Mouse (Mus musculus) forebrain, embryonic 11.5 days (tissue): ENCODE results near the gene Gm8094. TPM values are rescaled to one million over a fixed set of nuclear protein-coding genes. Genes with fewer than 3 reads are reported as not detected.
"Not testable (repeated sequence)": the region's sequence is repeated elsewhere in the genome, so short reads cannot be mapped to it uniquely, and the experiment has no call there.

ENCODE experiments used
- ATAC-seq: fragments of 200-750 bp; cut with Nextera tagmentation; replicated peaks from 2 replicates; pipeline ENCODE4 v1.8.0; 2017; ENCODE audit warnings: moderate TSS enrichment; ENCODE audit not compliant: low FRiP score
- DNase-seq: peaks from one replicate; pipeline ENCODE4 v3.0.0-alpha.2; 2017; ENCODE audit warnings: low spot score
- H3K27ac ChIP-seq: fragments of 300-500 bp; sonication (generic); 2 replicates; pipeline ENCODE4 v1.5.1; 2014; ENCODE audit warnings: low read depth, low read length
- H3K27me3 ChIP-seq: fragments of 300-500 bp; sonication (generic); 2 replicates; pipeline ENCODE4 v1.6.1; 2014; ENCODE audit warnings: mild to moderate bottlenecking, low read length, mixed read lengths; ENCODE audit not compliant: control insufficient read depth, insufficient read depth
- H3K36me3 ChIP-seq: fragments of 300-500 bp; sonication (generic); 2 replicates; pipeline ENCODE4 v1.6.1; 2014; ENCODE audit warnings: mild to moderate bottlenecking, low read length, moderate library complexity, mixed read lengths; ENCODE audit not compliant: control insufficient read depth, insufficient read depth
- H3K4me1 ChIP-seq: fragments of 300-500 bp; sonication (generic); replicated peaks from 2 replicates; pipeline ENCODE4 v1.6.1; 2014; ENCODE audit warnings: low read length, mixed read lengths; ENCODE audit not compliant: control insufficient read depth, insufficient read depth
- H3K4me2 ChIP-seq: fragments of 300-500 bp; sonication (generic); 2 replicates; pipeline ENCODE4 v1.6.1; 2014; ENCODE audit warnings: low read depth, mild to moderate bottlenecking, low read length, moderate library complexity, mixed read lengths; ENCODE audit not compliant: severe bottlenecking
- H3K4me3 ChIP-seq: fragments of 300-500 bp; sonication (generic); 2 replicates; pipeline ENCODE4 v1.5.1; 2014; ENCODE audit warnings: low read depth, low read length
- H3K9ac ChIP-seq: fragments of 300-500 bp; sonication (generic); 2 replicates; pipeline ENCODE4 v1.6.1; 2014; ENCODE audit warnings: low read length
- H3K9me3 ChIP-seq: fragments of 300-500 bp; sonication (generic); 2 replicates; pipeline ENCODE4 v1.6.1; 2016; ENCODE audit warnings: low read length, mixed read lengths; ENCODE audit not compliant: control insufficient read depth
- WGBS: fragments of 180-500 bp; shearing (Covaris S2); extraction: QIAGEN DNeasy Blood & Tissue Kit; methylation state at CpG from one replicate; pipeline ENCODE4 v1.1.7; 2014; 5-methylcytosine and 5-hydroxymethylcytosine counted together
- polyA plus RNA-seq: library from polyadenylated mRNA; unstranded; fragments of >200 nt; fragmentation: Nextera tagmentation; extraction: Ambion mirVana; gene quantifications from 2 replicates; pipeline ENCODE4 v1.2.1, GENCODE M21; 2014

The Gm8094 gene
- not detected in 2 replicates for polyA plus RNA-seq

GRCm38 (mm10) chr14:43076543-43076942, at the start of gene Gm8094:
Gene Gm8094, minus strand, starts transcription at chr14:43076643.
- H3K9me3 ChIP-seq, H3K4me3 ChIP-seq, H3K9ac ChIP-seq, H3K4me2 ChIP-seq, H3K27ac ChIP-seq, ATAC-seq, H3K36me3 ChIP-seq, DNase-seq, H3K4me1 ChIP-seq, H3K27me3 ChIP-seq: not testable (repeated sequence)
- WGBS, result 93% methylated on average over 2 of the region's 2 CpGs

GRCm38 (mm10) chr14:43119673-43120072, 43.2 kb upstream of the Gm8094 start:
- not testable (repeated sequence) for ATAC-seq, DNase-seq, H3K27me3 ChIP-seq

GRCm38 (mm10) chr14:43100301-43100700, 23.9 kb upstream of the Gm8094 start, which contains the start of gene Gm8104:
Gene Gm8104, plus strand, starts transcription at chr14:43100601.
- not testable (repeated sequence) for H3K27ac ChIP-seq, H3K4me3 ChIP-seq, ATAC-seq, H3K4me2 ChIP-seq, DNase-seq, H3K9ac ChIP-seq, H3K9me3 ChIP-seq, H3K27me3 ChIP-seq, H3K4me1 ChIP-seq, H3K36me3 ChIP-seq
- 84% methylated on average over 3 of the region's 3 CpGs for WGBS

More at GRCm38 (mm10) chr14:43119673-43120072, 43.2 kb upstream of the Gm8094 start:
- not testable (repeated sequence) for H3K4me2 ChIP-seq, H3K9me3 ChIP-seq, H3K27ac ChIP-seq, H3K4me1 ChIP-seq, H3K4me3 ChIP-seq, H3K36me3 ChIP-seq, H3K9ac ChIP-seq
- WGBS, result 87% methylated on average over 1 of the region's 3 CpGs

- WGBS, result 37% methylated on average over 1 of the region's 14 CpGs
- H3K9me3 ChIP-seq, H3K4me3 ChIP-seq, H3K27ac ChIP-seq, H3K27me3 ChIP-seq, H3K9ac ChIP-seq, H3K4me2 ChIP-seq, H3K36me3 ChIP-seq, DNase-seq, H3K4me1 ChIP-seq: not testable (repeated sequence)
- ATAC-seq, result peak; percentile 60; the same call in 1 of the 2 replicates
These were observed 12.9 kb upstream of the Gm8094 start for GRCm38 (mm10) chr14:43089103-43089919.

GRCm38 (mm10) chr14:43084936-43085730, 8.7 kb upstream of the Gm8094 start:
- H3K4me1 ChIP-seq, H3K4me3 ChIP-seq, H3K27me3 ChIP-seq, H3K9me3 ChIP-seq, H3K9ac ChIP-seq, H3K4me2 ChIP-seq, DNase-seq, H3K36me3 ChIP-seq, H3K27ac ChIP-seq, ATAC-seq: not testable (repeated sequence)
- WGBS, result 88% methylated on average over 1 of the region's 1 CpGs

- WGBS, result 81% methylated on average over 4 of the region's 4 CpGs
- H3K27ac ChIP-seq, H3K27me3 ChIP-seq, DNase-seq, H3K4me1 ChIP-seq, H3K9ac ChIP-seq, H3K36me3 ChIP-seq, ATAC-seq, H3K4me2 ChIP-seq, H3K4me3 ChIP-seq, H3K9me3 ChIP-seq: not testable (repeated sequence)
These were observed 16.3 kb downstream of the Gm8094 start for GRCm38 (mm10) chr14:43060179-43060578.

GRCm38 (mm10) chr14:43058063-43058462, 18.4 kb downstream of the Gm8094 start:
- H3K27me3 ChIP-seq, H3K4me1 ChIP-seq, ATAC-seq, H3K4me2 ChIP-seq, H3K27ac ChIP-seq, H3K9me3 ChIP-seq, H3K36me3 ChIP-seq, H3K9ac ChIP-seq, DNase-seq, H3K4me3 ChIP-seq: not testable (repeated sequence)
- 85% methylated on average over 3 of the region's 3 CpGs for WGBS
